Mouse (Mus musculus): ENCODE measurements around the gene Hsfy2. TPM values are rescaled to one million over a fixed set of nuclear protein-coding genes. Genes with fewer than 3 reads are reported as not detected.

Gene Hsfy2
- polyA plus RNA-seq, 1 experiment = not detected

DNA sequence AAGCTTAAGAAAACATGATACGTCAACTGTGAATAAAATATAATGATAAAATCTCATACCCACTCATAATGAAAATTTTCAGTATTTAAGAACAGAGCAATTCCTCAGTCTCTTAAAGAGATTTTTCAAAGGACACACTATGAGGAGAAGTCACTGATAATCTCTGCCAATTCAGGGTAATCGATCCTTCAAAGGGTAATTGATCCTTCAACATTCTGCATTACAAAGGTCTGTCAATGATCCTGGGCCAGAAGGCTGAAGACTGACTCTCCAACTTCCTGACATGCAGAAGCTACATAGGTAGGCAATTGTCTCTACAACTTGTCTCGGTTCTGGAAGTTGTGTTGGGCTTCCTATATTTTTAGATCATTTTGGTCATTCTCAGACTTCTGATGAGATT lies 12.9 kb downstream of the Hsfy2 start:
- Histone ChIP-seq H3K4me3 (ENCODE audit: insufficient read depth, low read length) (no peak overlapping the region), H3K27ac (ENCODE audit: insufficient read depth, low read length) (no peak overlapping the region), H3K4me1 (ENCODE audit: control insufficient read depth, insufficient read depth, low read length) (no peaks in the 10 kb centered on the region)
- no peak for TF ChIP-seq CTCF (IDR thresholded peaks at IDR 0.05; ENCODE audit: extremely low read depth, insufficient read depth, low read length)
- TF ChIP-seq POLR2A (IDR thresholded peaks at IDR 0.05; ENCODE audit: extremely low read depth, insufficient read depth, low read length) = no peak

DNA sequence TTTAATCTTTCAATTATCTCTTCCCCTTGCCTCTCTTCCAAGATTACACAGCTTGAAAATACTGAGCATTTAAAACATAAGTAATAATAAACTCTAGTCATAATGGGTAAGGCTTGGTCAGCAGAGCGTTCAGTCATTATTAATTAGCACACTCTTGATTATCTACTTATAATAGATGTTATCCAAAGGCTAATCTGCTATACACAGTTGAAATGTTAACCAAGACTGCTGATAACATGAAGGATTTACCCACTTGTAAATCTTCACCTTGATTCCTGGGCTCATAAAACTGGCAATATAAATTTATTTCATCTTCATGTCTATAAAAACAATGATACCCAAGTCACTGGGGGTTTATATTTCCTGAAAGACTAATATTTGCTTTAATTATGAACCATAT lies 24.9 kb downstream of the Hsfy2 start:
- Histone ChIP-seq H3K4me1 (ENCODE audit: control insufficient read depth, insufficient read depth, low read length) (no peaks in the 10 kb centered on the region), H3K4me3 (ENCODE audit: insufficient read depth, low read length) (no peak overlapping the region), H3K27ac (ENCODE audit: insufficient read depth, low read length) (no peak overlapping the region)
- TF ChIP-seq CTCF (IDR thresholded peaks at IDR 0.05; ENCODE audit: extremely low read depth, insufficient read depth, low read length) (no peak), POLR2A (IDR thresholded peaks at IDR 0.05; ENCODE audit: extremely low read depth, insufficient read depth, low read length) (no peak)

Data from cortical plate, adult 2 months (tissue).